Mouse (Mus musculus) c-Kit-positive CD71-positive TER-119-negative erythroid progenitor cells, embryonic 14.5 days (primary cell): Measurements from ENCODE around the gene Agr2.
A peak's percentile ranks its signal among the peaks of the same experiment; 100 is the strongest.

ENCODE experiments used
- DNase-seq: peaks from one replicate; pipeline ENCODE4 v3.0.0-alpha.2; 2013; ENCODE audit warnings: low read depth

Agr2 gene

DNA sequence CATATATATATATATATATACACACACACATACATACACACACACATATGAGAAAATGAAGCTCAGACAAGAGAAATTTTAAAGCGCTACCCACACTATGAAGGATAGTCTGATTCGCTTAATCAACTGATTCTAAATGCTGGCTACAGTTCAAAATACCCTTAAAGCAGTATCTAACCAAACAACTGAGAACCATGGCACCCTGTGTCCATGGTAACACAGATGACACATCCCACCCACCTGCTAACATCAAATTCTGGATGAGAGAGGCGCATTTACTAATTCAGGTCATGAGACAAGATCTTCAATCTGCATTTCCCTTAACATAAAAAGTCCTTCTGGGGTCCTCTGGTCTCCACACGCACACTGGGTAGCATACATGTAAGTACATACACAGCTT lies 33.4 kb downstream of the Agr2 start:
- DNase-seq, result no peak

GRCm38 (mm10) chr12:36027171-36027570 lies 34.5 kb downstream of the Agr2 start:
- no peak for DNase-seq

- DNase-seq, result no peak
Measured at GRCm38 (mm10) chr12:36028968-36029645, 36.4 kb downstream of the Agr2 start.

DNA sequence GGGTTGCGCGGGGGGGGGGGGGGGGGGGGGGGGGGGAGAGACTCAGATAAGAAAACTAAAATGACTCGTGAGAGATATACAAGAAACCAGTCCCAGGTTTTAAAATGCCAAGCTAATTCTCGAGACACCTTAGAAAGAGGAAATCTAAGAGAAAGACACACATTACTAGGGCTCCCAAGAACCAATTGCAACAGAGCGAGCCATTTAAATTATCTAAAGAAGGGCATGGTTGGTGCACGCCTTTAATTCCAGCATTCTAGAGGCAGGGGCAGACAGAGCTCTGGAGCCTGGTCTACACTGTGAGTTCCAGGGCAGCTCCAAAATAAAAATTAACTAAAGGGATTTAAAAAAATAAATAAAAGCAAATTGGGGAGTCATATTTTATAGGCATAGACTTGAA lies 37.0 kb downstream of the Agr2 start:
- no peak for DNase-seq

- peak; percentile 40 for DNase-seq
Measured at GRCm38 (mm10) chr12:36030660-36031363, 38.1 kb downstream of the Agr2 start.

DNA sequence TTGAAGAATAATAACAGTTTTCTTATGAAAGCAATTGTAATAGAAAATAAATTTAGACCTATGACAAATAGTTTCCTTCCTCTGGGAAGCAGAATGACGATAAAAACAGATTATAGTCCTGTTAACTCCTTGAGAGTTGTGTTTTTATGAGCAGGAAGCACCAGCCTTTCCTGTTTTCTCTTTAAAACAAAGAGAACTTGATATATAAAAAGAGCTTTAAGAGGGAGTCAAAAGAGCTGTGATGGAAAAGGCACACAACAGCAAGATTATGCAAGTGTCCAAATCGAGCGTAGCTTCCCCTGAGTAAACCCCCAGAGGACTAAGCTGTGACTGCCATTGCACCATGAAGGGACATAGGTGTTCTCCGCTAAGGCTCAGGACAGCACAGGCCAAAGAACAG lies 39.7 kb downstream of the Agr2 start:
- no peak for DNase-seq

- no peak for DNase-seq
Measured at GRCm38 (mm10) chr12:36035501-36035900, 42.8 kb downstream of the Agr2 start.

DNA sequence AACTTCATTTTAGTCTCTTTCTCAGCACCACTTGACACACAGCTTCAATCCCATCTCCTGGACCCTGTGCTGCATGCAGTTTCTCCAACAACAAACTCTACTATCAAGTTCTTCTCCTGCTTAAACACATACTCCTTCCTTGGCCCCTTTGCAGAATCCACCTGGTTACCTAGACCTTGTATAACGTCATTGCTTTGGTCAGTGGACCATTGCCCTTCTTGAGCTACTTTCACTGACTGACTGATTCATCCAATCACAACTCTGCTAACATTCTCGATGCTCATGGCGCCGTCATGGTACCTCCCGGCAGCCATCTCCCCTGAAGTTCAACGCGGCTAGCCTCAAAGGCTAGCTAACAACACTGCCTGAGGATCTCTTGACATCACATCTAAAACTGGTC lies 43.4 kb downstream of the Agr2 start:
- no peak for DNase-seq

DNA sequence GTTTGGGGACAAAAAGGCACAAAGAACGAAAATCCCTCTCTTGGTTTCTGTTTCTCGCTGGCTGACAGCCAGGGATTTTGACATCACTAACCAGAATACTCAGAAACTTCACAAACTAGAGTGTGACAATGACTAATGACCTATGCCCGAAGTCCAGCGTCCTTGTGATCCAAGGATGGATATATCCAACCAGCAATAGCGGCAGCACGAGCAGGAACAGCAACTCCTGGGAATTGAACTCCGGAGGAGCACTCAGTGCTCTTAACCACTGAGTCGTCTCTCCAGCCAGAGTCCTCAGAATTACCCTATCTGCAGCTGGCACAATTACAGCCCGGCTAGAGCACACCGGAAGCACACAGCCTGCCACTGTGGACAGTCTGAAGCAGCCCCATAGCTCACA lies 44.1 kb downstream of the Agr2 start:
- no peak for DNase-seq

DNA sequence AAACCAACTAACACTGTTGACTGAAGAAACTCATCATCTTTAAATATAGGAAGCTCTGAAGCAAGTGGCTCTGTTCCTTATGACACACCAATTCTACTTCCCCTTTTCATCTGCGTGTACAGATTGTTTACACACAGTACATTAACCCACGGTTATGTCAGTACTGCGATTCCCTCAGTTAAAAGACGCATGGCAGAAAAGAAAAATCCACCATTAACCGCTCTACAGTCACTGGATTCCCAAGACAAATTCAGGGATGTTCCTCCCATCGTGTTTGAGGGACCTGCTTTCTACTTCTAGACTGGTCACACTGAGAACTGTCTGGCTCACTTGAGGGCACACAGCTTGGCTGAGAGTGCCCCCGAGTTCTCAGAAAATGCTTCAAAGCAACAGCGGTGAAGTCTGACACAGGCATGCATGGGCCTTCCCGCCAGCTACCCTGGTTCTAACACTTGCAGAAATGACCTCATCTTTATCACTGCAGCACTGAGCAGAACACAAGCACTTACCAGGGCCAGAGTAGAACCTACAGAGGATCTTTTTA lies 46.9 kb downstream of the Agr2 start:
- DNase-seq, result no peak

DNA sequence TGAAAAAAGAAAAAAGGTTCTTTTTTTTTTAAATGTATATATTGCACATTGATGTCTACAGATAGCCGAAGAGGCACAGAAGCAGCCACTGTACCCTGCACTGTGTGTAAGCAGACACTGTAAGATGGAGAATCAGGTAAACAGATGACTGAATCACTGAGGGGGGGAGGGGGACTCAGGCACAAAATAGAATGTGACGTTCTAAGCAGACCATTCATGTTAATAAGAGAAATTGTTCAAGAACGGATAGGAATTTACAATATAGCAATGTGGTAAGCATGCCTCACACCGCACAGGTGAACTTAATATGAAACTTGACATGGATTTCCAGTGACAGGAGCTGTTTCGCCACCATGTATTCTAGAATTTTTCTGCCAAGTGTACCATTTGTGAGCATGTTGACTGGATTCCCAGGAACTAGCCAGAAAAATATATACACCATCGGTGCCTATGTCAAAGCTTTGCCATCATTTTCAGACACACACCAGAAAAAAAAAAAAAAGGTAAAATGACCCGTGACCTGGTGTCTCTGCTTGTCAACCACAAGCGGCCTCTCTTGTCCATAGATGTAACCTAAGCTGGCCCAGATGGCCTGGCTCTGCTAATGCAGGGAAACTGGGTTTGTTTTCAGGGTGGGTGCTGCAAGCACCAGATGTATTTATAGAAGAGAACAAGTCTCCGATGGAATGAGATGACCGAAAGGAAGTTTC lies 48.0 kb downstream of the Agr2 start:
- no peak for DNase-seq

GRCm38 (mm10) chr12:36041281-36041589 lies 48.5 kb downstream of the Agr2 start:
- DNase-seq, result no peak

DNA sequence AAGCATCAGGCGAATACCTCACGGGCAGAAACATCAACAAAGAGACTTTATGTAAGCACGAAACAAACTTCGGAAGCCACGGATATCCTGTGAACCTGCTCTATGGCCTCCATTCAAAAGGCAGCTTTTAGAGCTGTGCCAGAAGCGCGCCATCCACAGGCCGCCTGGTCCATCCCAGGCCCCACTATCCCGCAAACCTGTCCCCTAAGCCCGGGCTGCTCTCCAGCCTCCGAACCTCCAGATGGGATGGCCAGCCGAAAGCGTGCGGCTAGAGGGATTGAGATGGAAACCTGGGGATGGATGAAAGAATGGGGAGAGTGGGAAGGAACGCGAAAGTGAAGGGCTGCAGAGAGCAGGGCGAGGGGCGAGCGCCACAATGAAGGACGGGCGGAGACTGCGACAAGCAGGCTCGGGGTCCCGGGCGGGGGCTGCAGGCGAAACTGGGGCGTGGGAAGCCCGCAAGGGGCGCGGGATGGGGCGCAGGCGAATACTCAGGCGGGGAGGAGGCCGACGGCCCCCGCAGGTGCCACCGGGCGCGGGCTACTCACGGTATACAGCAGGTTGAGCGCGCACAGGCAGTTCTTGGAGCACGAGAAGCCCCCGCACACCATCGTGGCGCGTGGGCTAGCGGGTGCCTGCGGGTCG lies 49.1 kb downstream of the Agr2 start:
- peak; percentile 37 for DNase-seq

DNA sequence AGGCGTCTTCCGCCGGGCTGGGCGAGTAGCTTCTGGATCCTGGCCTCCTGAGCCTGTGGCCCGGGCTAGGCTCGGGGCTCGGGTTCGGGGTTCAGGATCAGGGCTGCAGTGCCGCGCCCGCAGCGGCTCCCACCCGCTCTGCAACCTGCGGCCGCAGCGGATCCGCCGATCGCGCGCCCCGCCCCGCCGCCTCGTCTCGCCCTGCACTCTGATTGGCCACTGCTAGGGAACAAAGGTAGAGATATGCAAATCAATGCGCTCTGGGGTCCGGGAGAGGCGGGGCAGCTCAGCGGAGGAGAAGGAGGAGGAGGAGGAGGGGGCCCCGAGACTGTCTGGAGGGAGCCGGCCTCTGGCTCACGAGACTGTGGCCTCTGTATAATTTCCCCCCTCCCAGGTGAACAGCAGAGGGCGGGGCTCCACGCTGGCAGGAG lies 49.7 kb downstream of the Agr2 start, which contains the start of gene Tspan13:
Tspan13 (minus strand) TSS at position 153 of the 431 bp plus-strand sequence.
- DNase-seq, result peak; percentile 81

GRCm38 (mm10) chr12:36044691-36045090 lies 52.0 kb downstream of the Agr2 start:
- DNase-seq, result no peak

DNA sequence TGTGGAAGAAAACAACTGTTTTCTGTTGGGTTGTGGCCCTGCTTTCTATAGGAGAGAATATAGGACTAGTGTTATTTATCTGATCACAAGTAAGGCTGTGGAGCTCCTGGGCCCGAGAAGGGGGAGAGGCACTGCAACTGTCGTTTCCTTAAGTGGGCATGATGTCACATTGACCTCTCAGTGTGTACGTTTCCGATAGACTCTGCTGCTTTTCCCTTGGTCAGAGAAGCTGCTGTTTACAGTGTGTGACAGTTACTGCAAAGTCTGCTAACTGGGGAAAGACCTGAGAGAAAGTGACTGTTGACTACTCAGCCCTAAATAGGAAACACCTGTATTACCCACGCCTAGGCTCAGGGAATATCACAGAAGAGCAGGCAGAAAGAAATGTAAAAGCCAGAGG lies 53.5 kb downstream of the Agr2 start:
- no peak for DNase-seq

DNA sequence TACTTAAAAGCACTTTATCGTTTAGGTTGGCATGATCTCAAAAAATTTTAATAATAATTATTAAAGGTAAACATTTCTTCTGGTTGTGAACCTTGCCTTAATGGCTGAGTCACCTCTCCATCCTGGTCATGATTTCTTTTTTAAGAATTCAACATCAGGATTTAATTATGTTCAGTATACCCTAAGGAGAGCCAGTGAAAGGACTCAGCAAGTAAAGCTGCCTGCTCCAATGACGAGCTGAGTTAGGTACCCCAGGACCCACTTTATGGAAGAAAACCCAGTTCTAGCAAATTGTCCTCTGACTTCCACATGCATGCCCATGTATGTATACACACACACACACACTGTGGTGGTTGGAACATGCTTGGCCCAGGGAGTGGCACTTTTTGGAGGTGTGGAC lies 54.9 kb downstream of the Agr2 start:
- DNase-seq, result no peak

GRCm38 (mm10) chr12:36050276-36050675 lies 57.6 kb downstream of the Agr2 start:
- no peak for DNase-seq
